Mouse (Mus musculus) heart, adult 2 months (tissue): ENCODE data around the gene Rwdd4a.

Experiments used
- CTCF ChIP-seq: fragments of 200-600 bp; IDR thresholded peaks from 2 replicates; pipeline ENCODE4 v1.8.1; 2022; ENCODE audit warnings: antibody characterized with exemption, mild to moderate bottlenecking, moderate library complexity
- EP300 ChIP-seq: fragments of 200-500 bp; IDR thresholded peaks from 2 replicates; pipeline ENCODE4 v1.6.1; 2011; ENCODE audit warnings: low read depth, low read length, control low read depth; ENCODE audit not compliant: insufficient read depth
- POLR2A ChIP-seq: fragments of 200-500 bp; IDR thresholded peaks from 2 replicates; pipeline ENCODE4 v1.6.1; 2011; ENCODE audit warnings: mild to moderate bottlenecking, low read depth, low read length, control low read depth; ENCODE audit not compliant: insufficient read depth

DNA sequence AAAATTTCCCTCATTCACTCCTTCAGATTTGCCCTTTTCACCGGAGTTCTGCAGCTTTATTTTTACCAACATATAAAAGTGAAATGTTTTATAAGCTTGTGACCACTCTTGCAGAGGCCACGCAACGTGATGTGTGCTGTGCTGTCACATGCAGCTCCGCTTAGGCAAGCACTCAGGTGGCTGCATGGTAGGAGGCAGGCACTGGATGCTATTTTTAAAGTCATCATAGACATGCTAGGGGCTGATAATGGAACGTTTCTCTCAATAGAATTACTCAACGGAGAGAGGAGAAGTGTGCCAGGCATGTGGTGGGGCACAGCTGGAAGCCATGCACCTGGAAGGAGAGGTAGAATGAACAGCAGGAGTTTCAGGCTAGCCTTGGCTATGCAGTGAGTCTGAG, 38.0 kb upstream of the Rwdd4a start:
- TF ChIP-seq CTCF (no peak), POLR2A (no peak), EP300 (peak; percentile 78)
